Mouse (Mus musculus): ENCODE measurements around the gene Serf2. TPM values are rescaled to one million over a fixed set of nuclear protein-coding genes. Genes with fewer than 3 reads are reported as not detected.

Gene Serf2
- polyA plus RNA-seq, 1 experiment from 2014 or later, result 388 TPM

Small RNAs within 50 kb of the gene (microRNA-seq; reads per million reads assigned to microRNA genes)
- gene Gm22953, result not detected

Other genes with a start within 250 kb of the Serf2 start
- gene Trp53bp1, start 177.8 kb upstream of the Serf2 start, polyA plus RNA-seq (2015; fragmentation: Nextera tagmentation; extraction: Ambion mirVana), result 212 and 229 TPM in 2 replicates
- gene Map1a, start 159.6 kb upstream of the Serf2 start, polyA plus RNA-seq (2015; fragmentation: Nextera tagmentation; extraction: Ambion mirVana), result 18.1 and 20.6 TPM in 2 replicates
- 18.0 and 21.0 TPM in 2 replicates for gene Ppip5k1, start 93.8 kb upstream of the Serf2 start, polyA plus RNA-seq (2015; fragmentation: Nextera tagmentation; extraction: Ambion mirVana)
- gene Ckmt1, start 91.5 kb upstream of the Serf2 start, polyA plus RNA-seq (2015; fragmentation: Nextera tagmentation; extraction: Ambion mirVana), result 25.1 and 25.7 TPM in 2 replicates
- gene Strc, start 62.0 kb upstream of the Serf2 start, polyA plus RNA-seq (2015; fragmentation: Nextera tagmentation; extraction: Ambion mirVana), result 0.04 TPM in 1 of 2 replicates, not detected in the other
- 373 and 395 TPM in 2 replicates for gene Pdia3, start 35.4 kb upstream of the Serf2 start, polyA plus RNA-seq (2015; fragmentation: Nextera tagmentation; extraction: Ambion mirVana)
- 5.0 and 5.3 TPM in 2 replicates for gene Catsper2, start 35.4 kb upstream of the Serf2 start, polyA plus RNA-seq (2015; fragmentation: Nextera tagmentation; extraction: Ambion mirVana)
- 2.2 and 2.4 TPM in 2 replicates for gene Ell3, start 4.9 kb upstream of the Serf2 start, polyA plus RNA-seq (2015; fragmentation: Nextera tagmentation; extraction: Ambion mirVana)
- 117 and 118 TPM in 2 replicates for gene Hypk, start 4.1 kb downstream of the Serf2 start, polyA plus RNA-seq (2015; fragmentation: Nextera tagmentation; extraction: Ambion mirVana)
- 1.3 and 1.5 TPM in 2 replicates for gene Serinc4, start 7.6 kb downstream of the Serf2 start, polyA plus RNA-seq (2015; fragmentation: Nextera tagmentation; extraction: Ambion mirVana)
- gene Mfap1b, start 24.9 kb downstream of the Serf2 start, polyA plus RNA-seq (2015; fragmentation: Nextera tagmentation; extraction: Ambion mirVana), result 78.6 and 82.4 TPM in 2 replicates
- gene Mfap1a, start 57.5 kb downstream of the Serf2 start, polyA plus RNA-seq (2015; fragmentation: Nextera tagmentation; extraction: Ambion mirVana), result 37.3 and 37.7 TPM in 2 replicates
- gene Wdr76, start 57.5 kb downstream of the Serf2 start, polyA plus RNA-seq (2015; fragmentation: Nextera tagmentation; extraction: Ambion mirVana), result 6.4 and 7.9 TPM in 2 replicates

Data from midbrain, embryonic 13.5 days (tissue).